Comparison of ENCODE assay signal across 17 mouse cellular contexts in genomic region chr9:103709694-103710093, GRCm38 (mm10). TPM values are rescaled to one million over a fixed set of nuclear protein-coding genes. Genes with fewer than 3 reads are reported as not detected.
DNase-seq lines count a peak whose midpoint lies in the region; ATAC-seq and TF ChIP-seq lines count a peak whose summit lies in the region.
"Had no signal": no experiment of that assay in that cellular context is flagged by ENCODE, and none has a peak within 500 bp of the region (broad histone marks: within the 10 kb centered on the region; RNA-seq: fewer than 3 reads in every experiment).

No protein-coding gene starts in this region.

- peaks cover 7% of the 10 kb centered on the region for H3K36me3 ChIP-seq in heart, embryonic 13.5 days
- peaks cover 13% of the 10 kb centered on the region for H3K36me3 ChIP-seq in heart, embryonic 12.5 days
- H3K36me3 ChIP-seq in lung, embryonic 14.5 days (ENCODE audit: insufficient read depth) = no peaks in the 10 kb centered on the region
- H3K36me3 ChIP-seq: heart, embryonic 15.5 days; hindbrain, embryonic 15.5 days had no signal

- H3K27ac ChIP-seq in heart, embryonic 13.5 days (replicated peaks) = 0 out of 2 replicates have a peak overlapping the region, but pooled peaks have one; percentile 20
- no peak overlapping the region for H3K27ac ChIP-seq in heart, embryonic 12.5 days (ENCODE audit: poor library complexity, severe bottlenecking)
- no peak overlapping the region for H3K27ac ChIP-seq in lung, embryonic 14.5 days (ENCODE audit: low read depth)
- H3K27ac ChIP-seq: heart, embryonic 15.5 days; hindbrain, embryonic 15.5 days; liver, embryonic 14.5 days had no signal

- no peak for ATAC-seq in heart, embryonic 13.5 days (ENCODE audit: extremely low read depth, insufficient number of reproducible peaks, low FRiP score, low TSS enrichment)
- ATAC-seq in heart, embryonic 12.5 days (ENCODE audit: insufficient number of reproducible peaks, low FRiP score) = no peak
- ATAC-seq in lung, embryonic 14.5 days (ENCODE audit: insufficient read depth) = no peak
- ATAC-seq: activated CD4-positive, CD25-positive, alpha-beta regulatory T cell, adult 4 months; intestine, postnatal 0 days had no signal

- H3K27me3 ChIP-seq in heart, embryonic 13.5 days (replicated peaks) = no peaks in the 10 kb centered on the region
- no peaks in the 10 kb centered on the region for H3K27me3 ChIP-seq in heart, embryonic 12.5 days (replicated peaks)
- H3K27me3 ChIP-seq in lung, embryonic 14.5 days (ENCODE audit: insufficient read depth, low read length) = no peaks in the 10 kb centered on the region
- H3K27me3 ChIP-seq: heart, embryonic 15.5 days; hindbrain, embryonic 15.5 days had no signal

- no peak for TF ChIP-seq CTCF in lung, embryonic 14.5 days (IDR thresholded peaks at IDR 0.05; ENCODE audit: low read depth)

- no peak overlapping the region for H3K4me2 ChIP-seq in heart, embryonic 13.5 days
- no peak overlapping the region for H3K4me2 ChIP-seq in heart, embryonic 12.5 days
- no peak overlapping the region for H3K4me2 ChIP-seq in lung, embryonic 14.5 days
- H3K4me2 ChIP-seq: heart, embryonic 15.5 days; hindbrain, embryonic 15.5 days had no signal

- H3K9ac ChIP-seq in heart, embryonic 13.5 days = no peak overlapping the region
- H3K9ac ChIP-seq in heart, embryonic 12.5 days = no peak overlapping the region
- no peak overlapping the region for H3K9ac ChIP-seq in lung, embryonic 14.5 days
- H3K9ac ChIP-seq: heart, embryonic 15.5 days; hindbrain, embryonic 15.5 days; liver, embryonic 14.5 days had no signal

- peaks cover 63% of the 10 kb centered on the region for H3K4me1 ChIP-seq in heart, embryonic 13.5 days
- H3K4me1 ChIP-seq in heart, embryonic 12.5 days (replicated peaks) = peaks cover 59% of the 10 kb centered on the region
- peaks cover 4% of the 10 kb centered on the region; the same call in 1 of the 2 replicates for H3K4me1 ChIP-seq in lung, embryonic 14.5 days (ENCODE audit: insufficient read depth)
- H3K4me1 ChIP-seq: hindbrain, embryonic 15.5 days had no signal

- H3K4me3 ChIP-seq in heart, embryonic 13.5 days = no peak overlapping the region
- H3K4me3 ChIP-seq in heart, embryonic 12.5 days = no peak overlapping the region
- no peak overlapping the region for H3K4me3 ChIP-seq in lung, embryonic 14.5 days (ENCODE audit: low read depth, low read length)
- H3K4me3 ChIP-seq: heart, embryonic 15.5 days; hindbrain, embryonic 15.5 days had no signal

- peak; percentile 42 for DNase-seq in cerebellum, adult 11-12 months
- no peak for DNase-seq in cerebellum, adult 9-10 months
- DNase-seq in lung, embryonic 14.5 days = peak; percentile 24
- DNase-seq in lung, postnatal 25 days (ENCODE audit: low spot score) = no peak
- DNase-seq in yolk sac, embryonic 10.5 days (ENCODE audit: low spot score) = peak; percentile 15
- no peak for DNase-seq in kidney, adult 11 months
- DNase-seq: adrenal gland, postnatal 36 days; embryo, embryonic 11 days; gastrocnemius, postnatal 25 days; kidney, postnatal 25 days had no signal

- WGBS in heart, embryonic 13.5 days = 14% methylated on average over 3 of the region's 3 CpGs
- 18% methylated on average over 3 of the region's 3 CpGs for WGBS in heart, embryonic 12.5 days
- WGBS in lung, embryonic 14.5 days = 34% methylated on average over 3 of the region's 3 CpGs

- peaks cover 3% of the 10 kb centered on the region; the same call in 1 of the 2 replicates for H3K9me3 ChIP-seq in heart, embryonic 13.5 days
- H3K9me3 ChIP-seq in heart, embryonic 12.5 days (replicated peaks) = no peaks in the 10 kb centered on the region
- no peaks in the 10 kb centered on the region for H3K9me3 ChIP-seq in lung, embryonic 14.5 days (ENCODE audit: low read depth, low read length)
- H3K9me3 ChIP-seq: heart, embryonic 15.5 days; hindbrain, embryonic 15.5 days had no signal

RNA-seq across cellular contexts. Expression of gene Tmem108, which starts 51.9 kb away (rescaled TPM):
- polyA plus RNA-seq in heart, embryonic 13.5 days (2015; fragmentation: Nextera tagmentation; extraction: Ambion mirVana) = 66.1 and 69.8 TPM in 2 replicates
- polyA plus RNA-seq in heart, embryonic 12.5 days (2016; fragmentation: Nextera tagmentation; extraction: Ambion mirVana) = 97.5 and 105 TPM in 2 replicates
- 14.8 and 16.0 TPM in 2 replicates for polyA plus RNA-seq in lung, embryonic 14.5 days (2014; fragmentation: Nextera tagmentation; extraction: Ambion mirVana)

Comparison
In these comparisons a context has a peak if more than half of its experiments do, and no peak if none do; other contexts are left out.
1. DNase-seq: peak in cerebellum, adult 11-12 months (single experiment), lung, embryonic 14.5 days (single experiment) and yolk sac, embryonic 10.5 days (single experiment); none in cerebellum, adult 9-10 months (single experiment), lung, postnatal 25 days (single experiment) and kidney, adult 11 months (single experiment).